11 mouse cellular contexts compared by ENCODE assay signal in the genomic region with DNA sequence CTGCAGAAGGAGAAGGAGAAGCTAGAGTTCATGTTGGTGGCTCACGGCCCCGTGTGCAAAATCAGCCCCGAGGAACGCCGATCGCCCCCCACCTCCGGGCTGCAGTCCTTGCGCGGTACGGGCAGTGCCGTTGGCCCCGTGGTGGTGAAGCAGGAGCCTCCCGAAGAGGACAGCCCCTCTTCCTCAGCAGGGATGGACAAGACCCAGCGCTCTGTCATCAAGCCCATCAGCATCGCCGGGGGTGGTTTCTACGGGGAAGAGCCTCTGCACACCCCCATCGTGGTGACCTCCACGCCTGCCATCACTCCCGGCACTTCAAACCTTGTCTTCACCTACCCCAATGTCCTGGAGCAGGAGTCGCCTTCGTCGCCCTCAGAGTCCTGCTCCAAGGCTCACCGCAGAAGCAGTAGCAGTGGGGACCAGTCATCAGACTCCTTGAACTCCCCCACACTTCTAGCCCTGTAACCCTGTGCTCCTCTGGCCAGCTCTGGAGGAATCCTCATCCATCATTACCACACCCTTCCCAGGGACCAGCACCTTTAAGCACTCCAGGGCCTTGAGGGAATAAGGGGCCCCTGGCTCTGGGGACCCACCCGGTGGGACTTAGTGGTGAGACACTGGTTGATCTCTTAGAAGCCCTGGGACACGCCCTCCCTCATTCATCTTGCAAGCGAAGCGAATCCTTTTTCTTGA. TPM values are rescaled to one million over a fixed set of nuclear protein-coding genes. Genes with fewer than 3 reads are reported as not detected.
A peak's percentile ranks its signal among the peaks of the same experiment; 100 is the strongest.
DNase-seq lines count a peak whose midpoint lies in the region; ATAC-seq and TF ChIP-seq lines count a peak whose summit lies in the region.
"Had no signal": no experiment of that assay in that cellular context is flagged by ENCODE, and none has a peak within 500 bp of the region (broad histone marks: within the 10 kb centered on the region; RNA-seq: fewer than 3 reads in every experiment).

No protein-coding gene starts in this region.

- peak overlapping the region; percentile 52 for H3K4me2 ChIP-seq in hindbrain, embryonic 12.5 days (replicated peaks)
- H3K4me2 ChIP-seq in midbrain, embryonic 13.5 days (replicated peaks) = peak overlapping the region; percentile 49

- H3K4me3 ChIP-seq in E14TG2a.4 (replicated peaks; ENCODE audit: low read length) = 0 out of 2 replicates have a peak overlapping the region, but pooled peaks have one; percentile 10
- H3K4me3 ChIP-seq in hindbrain, embryonic 12.5 days = peak overlapping the region; percentile 15
- peak overlapping the region; percentile 23 for H3K4me3 ChIP-seq in midbrain, embryonic 13.5 days (replicated peaks)
- H3K4me3 ChIP-seq: erythroblast, embryonic 14.5 days had no signal

- H3K9me3 ChIP-seq in E14TG2a.4 (ENCODE audit: low read length) = no peaks in the 10 kb centered on the region
- H3K9me3 ChIP-seq in hindbrain, embryonic 12.5 days (replicated peaks) = no peaks in the 10 kb centered on the region
- H3K9me3 ChIP-seq in midbrain, embryonic 13.5 days = no peaks in the 10 kb centered on the region

- peak; percentile 58 for ATAC-seq in hindbrain, embryonic 12.5 days (ENCODE audit: low FRiP score)
- peak; percentile 54 for ATAC-seq in midbrain, embryonic 13.5 days

- H3K27ac ChIP-seq in hindbrain, embryonic 12.5 days = no peak overlapping the region
- H3K27ac ChIP-seq in midbrain, embryonic 13.5 days = no peak overlapping the region

- no peaks in the 10 kb centered on the region; the same call in 1 of the 2 replicates for H3K36me3 ChIP-seq in E14TG2a.4 (ENCODE audit: insufficient read depth, low read length)
- H3K36me3 ChIP-seq in hindbrain, embryonic 12.5 days = no peaks in the 10 kb centered on the region
- no peaks in the 10 kb centered on the region for H3K36me3 ChIP-seq in midbrain, embryonic 13.5 days

- no peak overlapping the region for H3K9ac ChIP-seq in hindbrain, embryonic 12.5 days
- H3K9ac ChIP-seq in midbrain, embryonic 13.5 days (replicated peaks) = no peak overlapping the region

- H3K4me1 ChIP-seq in E14TG2a.4 (replicated peaks; ENCODE audit: low read depth, low read length) = peaks cover 11% of the 10 kb centered on the region
- H3K4me1 ChIP-seq in hindbrain, embryonic 12.5 days = peaks cover 21% of the 10 kb centered on the region
- H3K4me1 ChIP-seq in midbrain, embryonic 13.5 days (replicated peaks) = peaks cover 19% of the 10 kb centered on the region

- peak; percentile 31 for DNase-seq in embryo, embryonic 10 days (ENCODE audit: low spot score)
- no peak for DNase-seq in embryo, embryonic 10.5 days (ENCODE audit: low spot score)
- DNase-seq in liver = no peak
- no peak for DNase-seq in heart, adult 8-10 months (ENCODE audit: low spot score)
- no peak for DNase-seq in urinary bladder, postnatal 10 days (ENCODE audit: low spot score)
- DNase-seq: adrenal gland, postnatal 25 days; thymus, postnatal 36 days had no signal

- 56% methylated on average over 28 of the region's 28 CpGs for WGBS in hindbrain, embryonic 12.5 days
- WGBS in midbrain, embryonic 13.5 days = 57% methylated on average over 28 of the region's 28 CpGs

- no peak for TF ChIP-seq CTCF in E14TG2a.4 (conservative IDR thresholded peaks at IDR 0.05; ENCODE audit: low read length)

- H3K27me3 ChIP-seq in E14TG2a.4 (ENCODE audit: insufficient read depth, low read length) = peaks cover 63% of the 10 kb centered on the region
- peaks cover 13% of the 10 kb centered on the region; the same call in 1 of the 2 replicates for H3K27me3 ChIP-seq in hindbrain, embryonic 12.5 days
- no peaks in the 10 kb centered on the region; the same call in 1 of the 2 replicates for H3K27me3 ChIP-seq in midbrain, embryonic 13.5 days

RNA-seq across cellular contexts. Expression of a gene that starts 17.3 kb away (rescaled TPM):
- polyA plus RNA-seq in hindbrain, embryonic 12.5 days (2016; fragmentation: Nextera tagmentation; extraction: Ambion mirVana) = 1.0 and 1.2 TPM in 2 replicates
- polyA plus RNA-seq in midbrain, embryonic 13.5 days (2015; fragmentation: Nextera tagmentation; extraction: Ambion mirVana) = 0.26 and 0.35 TPM in 2 replicates
- 10 to 100 TPM; 14.7 to 21.1 (median 18.8) TPM for total RNA-seq in heart, adult 8-10 months (2022)
